Mouse (Mus musculus): ENCODE results near the gene Cd96. TPM values are rescaled to one million over a fixed set of nuclear protein-coding genes. Genes with fewer than 3 reads are reported as not detected.
A peak's percentile ranks its signal among the peaks of the same experiment; 100 is the strongest.

The Cd96 gene
- total RNA-seq, 2 experiments from 2014 or later = not detected

- no peak for DNase-seq
These were observed 83.8 kb downstream of the Cd96 start for GRCm38 (mm10) chr16:46036261-46036660.

DNA sequence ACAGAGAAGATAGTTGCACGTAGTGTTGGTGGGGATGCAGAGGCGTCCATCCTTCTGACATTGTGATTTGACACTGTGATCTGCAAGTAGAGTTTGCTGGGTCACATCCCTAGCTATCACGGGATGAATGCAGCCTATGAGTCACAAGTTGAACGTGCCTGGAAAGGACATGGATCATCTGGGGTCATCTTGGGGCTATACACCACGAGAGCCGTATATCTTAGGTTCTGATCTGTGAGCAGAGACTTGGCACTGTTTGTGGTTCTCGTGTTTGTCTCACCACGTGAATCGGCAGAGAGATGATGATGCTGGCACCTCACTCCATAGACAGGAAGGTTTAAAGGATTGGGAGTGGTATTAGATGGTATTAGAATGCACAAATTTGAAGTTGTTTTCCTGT lies 86.2 kb downstream of the Cd96 start:
- peak; percentile 30 for DNase-seq

- DNase-seq = no peak
These were observed 97.0 kb downstream of the Cd96 start for GRCm38 (mm10) chr16:46022958-46023491.

DNA sequence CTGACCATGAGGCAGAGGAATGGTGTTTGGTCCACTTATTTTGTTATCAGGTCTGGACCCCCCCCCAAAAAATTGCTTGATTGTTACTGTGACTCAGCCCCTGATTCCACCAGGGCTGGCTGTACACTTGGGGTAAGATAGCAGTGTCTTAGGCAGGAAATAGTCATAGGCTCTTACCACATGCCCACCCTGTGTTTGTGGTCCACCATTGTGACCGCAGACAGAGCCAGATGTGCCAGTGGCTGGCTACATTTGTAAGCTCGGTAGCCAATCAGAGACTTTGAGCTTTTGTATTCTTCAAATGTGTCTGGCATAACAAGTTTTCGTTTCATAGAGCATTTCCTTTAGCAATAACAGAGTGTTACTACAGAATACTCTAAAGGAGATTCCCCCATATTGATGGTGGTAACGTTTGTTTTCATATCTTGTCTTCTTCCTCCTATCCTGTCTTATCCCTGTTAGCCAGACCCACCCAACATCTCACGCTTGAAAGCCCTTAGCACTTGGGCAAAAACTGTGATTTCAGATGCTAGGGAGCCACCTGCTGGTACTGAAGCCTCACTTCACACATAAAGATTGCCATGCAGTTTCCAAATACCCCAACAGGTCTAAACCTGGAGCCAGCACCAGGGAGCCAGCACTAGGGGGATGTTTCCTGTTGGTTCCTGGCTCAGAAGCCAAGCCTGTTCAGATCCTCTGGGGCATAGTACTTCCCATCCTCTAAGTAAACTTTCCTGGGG lies 97.7 kb downstream of the Cd96 start:
- peak; percentile 33 for DNase-seq

DNA sequence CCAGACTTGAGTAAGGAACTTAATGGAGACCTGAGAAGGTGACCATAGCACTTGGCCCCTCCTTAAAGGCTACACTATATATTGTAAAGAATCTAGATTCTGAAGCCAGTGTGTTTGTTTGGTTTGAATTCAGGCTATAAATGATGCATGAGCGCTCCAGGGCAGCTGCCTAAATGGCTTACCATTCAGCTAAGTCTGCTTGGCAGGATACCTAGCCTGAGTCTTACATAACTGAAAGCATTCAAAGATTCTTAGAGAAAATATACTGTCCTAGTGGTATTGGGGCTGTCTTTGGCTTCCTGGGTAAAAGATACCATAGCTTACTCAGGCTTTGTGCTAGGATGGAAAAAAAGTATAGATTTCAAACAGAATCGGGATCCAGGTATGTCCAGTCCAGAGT lies 98.7 kb downstream of the Cd96 start:
- no peak for DNase-seq

GRCm38 (mm10) chr16:46020396-46020795 lies 99.7 kb downstream of the Cd96 start:
- DNase-seq = no peak

- no peak for DNase-seq
These were observed 100.3 kb downstream of the Cd96 start for GRCm38 (mm10) chr16:46019799-46020198.

DNA sequence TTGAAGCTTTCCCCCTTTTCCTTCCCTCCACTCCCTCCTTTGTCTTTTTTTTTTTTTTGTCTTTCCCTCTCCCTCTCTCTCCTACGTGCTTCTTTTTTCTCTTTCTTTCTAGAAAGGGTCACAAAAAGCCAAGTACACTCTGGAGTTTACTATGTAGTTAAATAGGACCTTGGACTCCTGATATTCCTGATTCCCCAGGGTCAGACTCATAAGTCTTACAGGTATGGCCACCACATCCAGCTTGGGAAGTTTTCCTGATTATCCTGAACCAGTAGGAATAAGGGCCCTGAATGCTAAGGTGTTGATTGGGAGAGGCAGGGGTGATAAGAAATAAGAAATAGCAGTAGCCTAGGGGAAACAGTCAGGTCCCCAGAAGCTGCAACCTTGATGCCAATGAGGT lies 100.7 kb downstream of the Cd96 start:
- DNase-seq = no peak

DNA sequence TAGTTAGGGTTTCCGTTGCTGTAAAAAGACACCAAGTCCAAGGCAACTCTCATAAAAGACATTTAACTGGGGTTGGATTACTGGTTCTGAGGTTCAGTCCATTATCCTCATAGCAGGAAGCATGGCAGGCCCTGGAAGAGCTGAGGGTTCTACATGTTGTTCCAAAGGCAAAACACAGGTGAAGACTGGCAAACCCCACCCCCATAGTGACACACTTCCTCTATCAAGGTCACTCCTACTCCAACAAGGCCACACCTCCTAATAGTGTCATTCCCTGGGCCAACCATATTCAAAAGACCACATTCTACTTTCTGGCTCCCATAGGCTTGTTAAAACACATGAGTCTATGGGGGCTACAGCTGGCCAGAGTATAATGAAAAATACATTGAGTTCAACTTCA lies 108.4 kb downstream of the Cd96 start:
- no peak for DNase-seq

DNA sequence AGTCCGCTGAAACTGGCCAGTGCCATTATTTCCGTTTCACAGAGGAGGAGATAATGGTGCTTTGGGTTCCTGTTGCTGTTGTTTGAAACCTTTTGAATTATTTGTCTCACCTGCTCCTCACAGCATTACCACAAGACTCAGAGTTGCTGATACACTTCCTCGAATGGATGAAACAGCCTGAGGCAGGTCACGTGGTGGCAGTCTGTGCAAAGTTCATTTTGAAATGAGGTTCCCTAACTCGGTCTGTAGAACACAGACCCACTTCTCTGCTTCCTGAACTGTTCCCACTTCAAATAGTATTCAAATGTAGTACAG lies 109.2 kb downstream of the Cd96 start:
- DNase-seq = no peak

- DNase-seq = peak; percentile 95
These were observed 109.7 kb downstream of the Cd96 start, which contains the start of gene Plcxd2 for GRCm38 (mm10) chr16:46010153-46010905. TSS of gene Plcxd2 (minus strand) at chr16:46010218.

DNA sequence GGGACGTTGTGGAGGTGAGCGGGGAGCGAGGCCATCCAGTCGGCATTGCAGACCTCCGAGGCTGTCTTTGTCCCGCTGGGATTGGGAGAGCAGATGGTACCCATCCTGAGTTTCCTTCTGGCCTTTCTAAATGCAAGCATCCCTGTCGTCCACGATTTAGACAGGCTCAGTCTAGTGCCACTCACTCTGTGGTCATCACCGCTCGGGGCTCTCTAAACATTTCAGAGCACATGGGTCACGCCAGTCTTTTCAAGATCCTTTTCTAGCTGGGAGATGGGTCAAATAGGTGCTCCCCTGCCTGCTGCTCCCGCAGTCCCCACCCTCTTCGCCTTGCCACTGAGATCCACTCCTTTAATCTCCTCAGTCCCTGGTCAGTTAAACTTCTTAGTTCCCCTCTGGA lies 110.3 kb downstream of the Cd96 start:
- no peak for DNase-seq

DNA sequence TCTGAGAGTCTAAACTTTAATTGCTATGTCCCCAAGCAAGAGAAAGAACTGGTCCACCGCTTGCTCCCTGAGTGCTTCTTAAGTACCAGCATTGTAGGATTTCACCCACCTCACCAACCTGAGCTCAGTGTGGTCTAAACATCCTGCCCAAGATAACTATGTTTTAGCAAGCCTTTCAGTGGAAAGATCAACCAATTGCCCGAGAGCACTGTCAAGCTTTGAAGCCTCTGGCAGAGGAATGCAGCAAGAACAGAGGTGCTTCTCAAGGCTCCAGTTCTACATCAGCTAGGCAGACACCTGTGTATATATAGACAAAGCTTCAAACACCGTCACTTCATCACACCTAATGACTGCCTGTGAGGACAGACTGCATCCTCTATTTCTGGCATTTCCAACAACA lies 111.3 kb downstream of the Cd96 start:
- DNase-seq = no peak

GRCm38 (mm10) chr16:46008036-46008605 lies 111.9 kb downstream of the Cd96 start:
- DNase-seq = no peak

DNA sequence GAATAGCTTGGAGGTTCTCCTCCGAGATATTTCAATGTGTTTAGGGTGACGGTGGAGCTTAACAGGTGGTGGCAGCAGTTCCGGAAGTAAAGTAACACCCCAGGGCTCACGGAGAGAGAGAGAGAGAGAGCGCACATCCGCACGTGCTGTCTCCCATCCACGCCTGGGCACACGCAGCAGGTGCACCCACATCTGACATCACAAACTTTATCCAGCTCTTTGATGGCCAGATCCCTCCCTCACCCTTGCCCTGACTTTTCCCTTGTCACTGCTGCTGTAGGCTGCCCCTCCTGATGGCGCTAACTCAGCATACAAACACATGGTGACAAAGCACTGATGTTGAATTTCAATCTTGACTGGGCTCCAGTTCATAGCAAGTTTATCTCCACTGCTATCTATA lies 113.8 kb downstream of the Cd96 start:
- no peak for DNase-seq

- no peak for DNase-seq
These were observed 118.4 kb downstream of the Cd96 start for GRCm38 (mm10) chr16:46001550-46002166.

DNA sequence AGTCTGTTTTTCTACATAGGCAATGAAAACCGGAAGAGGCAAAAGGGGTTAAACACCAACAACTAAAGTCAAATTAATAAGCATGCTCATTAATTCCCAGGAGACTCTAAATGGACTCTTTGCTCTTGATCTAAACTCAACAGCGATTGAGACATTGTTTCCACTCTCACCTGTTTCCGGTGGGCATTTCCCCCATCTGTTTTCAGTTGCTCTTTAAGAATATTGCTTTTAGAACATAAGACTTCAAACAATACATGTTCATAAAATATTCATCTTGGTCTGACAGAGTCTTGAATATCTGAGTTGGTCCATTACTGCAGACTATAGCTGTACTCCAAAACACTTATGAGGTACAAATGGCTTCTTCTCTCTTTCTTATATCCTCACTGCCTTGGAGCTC lies 119.1 kb downstream of the Cd96 start:
- no peak for DNase-seq

- no peak for DNase-seq
These were observed 120.5 kb downstream of the Cd96 start for GRCm38 (mm10) chr16:45999374-46000191.

DNA sequence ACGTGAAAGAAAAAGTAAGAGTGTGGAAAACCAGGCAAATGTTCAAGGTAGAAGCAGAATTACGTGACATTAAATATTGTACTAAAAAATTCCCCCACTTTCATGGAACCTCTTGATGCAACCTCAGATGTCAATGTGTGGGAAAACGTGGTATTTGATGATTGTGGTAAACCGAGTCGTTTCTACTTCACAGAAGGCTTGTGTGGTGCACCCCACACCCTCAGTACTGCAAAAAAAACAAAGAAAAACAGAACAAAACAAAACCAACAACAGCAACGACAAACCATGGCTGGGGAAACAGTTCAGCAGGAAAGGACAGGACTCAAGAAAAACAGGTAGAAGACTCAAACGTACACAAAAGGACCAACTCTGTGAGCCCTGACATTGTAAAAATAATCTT lies 121.8 kb downstream of the Cd96 start:
- no peak for DNase-seq

DNA sequence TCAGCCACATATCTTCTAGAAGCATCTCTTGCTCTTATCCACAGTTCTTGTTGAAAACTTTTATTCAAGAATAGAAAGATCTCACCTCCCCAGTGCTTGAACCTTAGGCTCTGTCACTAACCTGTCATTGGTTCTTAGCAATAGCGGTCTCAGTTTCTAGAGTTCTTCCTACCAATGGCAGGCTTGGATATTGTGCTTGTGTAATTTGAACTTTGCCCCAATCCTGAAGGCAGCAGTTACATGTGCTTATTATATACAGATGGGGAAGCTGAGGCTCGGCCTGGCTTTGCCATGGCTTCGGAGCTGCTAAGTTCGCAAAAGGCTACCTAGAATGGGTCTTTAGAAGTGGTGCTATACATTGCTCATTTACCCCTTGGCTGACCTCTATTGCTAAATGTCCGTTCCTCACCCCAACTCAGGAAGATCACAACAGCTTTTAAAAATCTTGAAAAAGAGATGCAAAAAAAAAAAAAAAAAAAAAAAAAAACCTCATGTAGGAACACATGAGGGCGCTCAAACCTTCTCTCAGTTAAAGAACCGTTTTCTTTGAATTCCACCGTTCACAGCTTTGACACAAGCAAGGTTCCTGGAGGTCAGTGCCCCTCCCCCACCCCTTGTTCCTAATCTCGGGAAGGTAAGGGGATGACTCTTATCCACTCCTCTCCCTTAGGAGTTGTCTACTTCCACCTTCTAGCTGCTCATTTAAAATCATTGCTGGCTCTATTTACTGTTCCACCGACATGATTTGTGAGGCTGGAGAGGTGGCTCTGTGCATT lies 129.0 kb downstream of the Cd96 start:
- DNase-seq = no peak

DNA sequence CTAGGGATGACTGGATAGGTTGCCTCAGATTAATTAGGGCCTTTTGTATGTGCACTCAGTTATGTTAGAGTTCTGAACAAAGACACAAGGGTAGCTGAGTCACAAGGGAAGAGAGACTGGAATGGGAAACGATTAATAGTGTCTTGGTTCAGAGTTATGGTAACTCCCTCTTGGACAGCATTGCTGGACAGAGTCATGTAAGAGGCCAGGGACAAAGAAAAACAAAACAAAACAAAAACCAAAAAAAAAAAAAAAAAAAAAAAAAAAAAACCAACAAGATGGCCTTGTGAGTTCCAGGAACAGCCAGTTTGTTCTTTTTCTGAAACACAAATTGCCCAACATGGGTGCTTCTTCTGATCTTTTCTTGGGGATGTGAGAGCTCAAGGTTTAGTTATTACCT lies 133.8 kb downstream of the Cd96 start:
- no peak for DNase-seq

Measured in gastrocnemius, postnatal 25 days (tissue).